Mouse (Mus musculus) CD4-positive helper T cell, adult 2 months (primary cell): ENCODE measurements around the gene Gm26661.

Source experiments
- DNase-seq: peaks from one replicate; pipeline ENCODE4 v3.0.0-alpha.2; 2012; ENCODE audit warnings: low read depth, missing footprints, low spot score

Gm26661 gene

DNA sequence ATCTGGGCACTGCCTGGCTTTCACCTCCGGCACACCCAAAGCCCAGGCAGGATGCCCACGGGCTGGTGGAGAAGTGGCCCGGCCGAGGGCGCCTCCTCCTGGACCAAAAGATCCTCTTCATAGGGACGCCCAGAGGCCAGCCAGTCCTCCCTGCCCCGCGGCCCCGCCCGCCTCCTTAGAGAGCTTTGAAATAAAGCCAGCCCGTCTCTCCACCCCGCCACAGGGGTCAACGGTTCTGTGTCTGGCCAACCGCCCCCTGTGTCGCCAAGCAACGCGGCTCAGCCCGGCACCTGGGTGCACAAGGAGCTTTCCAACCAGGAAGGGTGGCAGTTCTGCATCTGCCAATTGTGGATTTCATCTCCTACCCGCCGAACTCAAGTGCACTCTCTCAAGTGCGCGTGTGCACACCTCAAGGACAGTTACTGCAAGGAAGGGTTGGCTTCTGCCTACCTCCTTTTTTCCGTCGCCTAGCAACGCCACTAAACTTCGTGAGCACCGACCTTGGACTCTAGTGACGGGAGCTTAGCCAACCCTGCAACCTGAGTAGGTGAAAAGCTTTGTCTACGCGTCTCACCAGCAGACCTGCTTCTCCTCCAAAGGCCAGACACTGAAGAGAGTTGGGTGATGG lies at the start of gene Gm26661:
Gene Gm26661 (plus strand): TSS at position 56 of the 628 bp plus-strand sequence.
- DNase-seq = peak; percentile 62

DNA sequence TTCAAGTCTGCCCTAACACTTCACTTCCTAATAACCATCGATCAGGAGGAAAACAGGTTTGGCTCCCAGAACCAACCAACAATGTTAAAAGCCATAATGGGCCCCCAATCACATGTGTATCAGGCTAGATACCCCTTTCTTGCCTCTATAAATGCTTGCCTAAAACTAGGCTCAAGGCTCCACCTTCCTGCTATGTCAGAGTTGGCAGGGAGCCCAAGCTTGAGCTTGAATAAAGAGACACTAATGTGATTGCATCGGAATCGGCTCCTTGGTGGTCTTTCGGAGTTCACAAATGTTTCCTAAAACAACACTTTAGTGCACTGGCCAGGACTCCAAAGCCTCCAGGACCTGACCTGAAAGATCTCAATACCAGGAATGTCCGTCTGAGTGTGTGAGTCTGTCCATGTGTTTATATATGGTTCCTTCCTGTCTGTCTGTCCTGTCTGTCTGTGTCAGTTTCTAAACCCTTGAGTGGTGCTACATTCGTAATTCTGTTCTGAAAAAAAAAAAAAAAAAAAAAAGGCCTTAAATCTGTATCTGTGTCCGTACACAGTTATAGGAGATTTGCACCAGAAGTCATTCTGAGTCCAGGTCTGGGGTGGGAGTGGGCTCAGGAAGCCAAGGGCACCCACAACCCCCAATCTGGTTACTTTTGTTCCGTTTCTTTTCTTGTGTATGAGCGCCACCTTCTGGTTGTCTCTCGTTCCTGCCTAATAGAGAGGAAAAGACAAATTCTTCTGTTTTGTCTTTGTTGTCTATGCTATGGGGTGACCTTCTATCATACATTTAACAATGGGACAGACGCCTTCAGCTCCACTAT lies 42.2 kb upstream of the Gm26661 start:
- DNase-seq = peak; percentile 44

DNA sequence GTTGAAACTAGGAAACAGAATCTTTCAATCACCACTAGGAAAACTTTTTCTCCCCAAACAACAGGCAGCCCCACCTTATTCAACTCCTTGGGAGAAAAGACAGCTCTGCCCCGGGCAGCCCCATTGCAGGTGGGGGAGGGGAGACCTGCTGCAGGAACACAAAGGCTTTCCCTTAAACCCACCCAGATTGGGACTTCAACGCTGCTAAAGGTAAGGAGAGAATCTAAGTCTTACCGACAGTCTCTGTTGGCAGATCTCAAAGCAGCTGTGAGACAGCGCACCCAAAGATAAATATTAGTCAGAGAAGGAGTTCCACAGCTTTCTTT lies 41.7 kb upstream of the Gm26661 start:
- DNase-seq = peak; percentile 9

- peak; percentile 90 for DNase-seq
Observed at GRCm38 (mm10) chr14:7765569-7766314, 25.6 kb upstream of the Gm26661 start.

DNA sequence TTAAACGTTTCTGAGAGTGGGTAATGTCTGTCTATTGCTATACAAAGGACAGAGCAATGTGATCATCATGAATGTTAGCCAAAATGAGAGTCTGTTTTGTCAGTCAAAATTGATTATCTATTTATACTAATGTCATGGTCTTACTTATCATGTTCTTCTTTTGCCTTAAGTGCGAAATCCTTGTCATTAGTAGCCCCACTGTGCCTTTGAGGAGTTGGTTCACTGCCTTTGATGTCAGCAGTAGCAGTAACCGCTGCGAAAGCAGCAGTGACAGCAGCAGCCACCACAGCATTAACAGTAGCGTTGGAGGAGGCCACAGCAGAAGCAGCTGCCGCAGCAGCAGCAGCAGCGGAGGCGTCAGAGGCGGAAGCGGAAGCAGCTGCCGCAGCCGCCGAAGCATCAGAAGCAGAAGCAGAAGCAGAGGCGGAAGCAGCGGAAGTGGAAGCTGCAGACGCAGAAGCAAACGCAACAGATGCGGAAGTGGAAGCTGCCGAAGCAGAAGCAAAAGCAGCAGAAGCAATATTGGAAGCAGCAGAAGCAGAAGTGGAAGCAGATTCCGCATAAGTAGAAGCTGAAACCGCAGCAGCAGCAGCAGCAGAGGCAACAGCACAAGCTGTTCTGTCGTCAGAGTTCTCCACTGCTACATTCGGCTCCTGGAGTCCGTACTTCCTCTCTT lies 17.5 kb upstream of the Gm26661 start:
- DNase-seq = peak; percentile 95

DNA sequence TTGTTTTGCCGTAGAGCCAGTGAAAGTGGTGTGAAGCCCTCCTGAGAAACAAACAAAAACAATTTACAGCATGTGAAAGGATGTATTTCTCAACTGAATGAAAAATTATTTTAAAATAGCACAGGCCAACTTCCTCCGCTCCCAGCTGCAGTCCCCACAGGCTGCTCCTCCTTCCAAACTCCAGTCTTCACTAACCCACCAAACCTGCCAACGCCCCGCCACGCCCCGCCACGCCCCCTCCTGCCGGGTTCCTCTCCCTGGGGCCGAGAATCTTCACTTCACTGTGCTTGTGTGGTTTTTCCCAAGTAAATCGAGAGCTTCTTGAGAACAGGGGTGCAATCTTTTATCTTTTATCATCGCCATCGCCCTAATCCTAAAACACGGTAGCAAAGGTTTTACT lies 5.3 kb upstream of the Gm26661 start:
- DNase-seq = no peak

DNA sequence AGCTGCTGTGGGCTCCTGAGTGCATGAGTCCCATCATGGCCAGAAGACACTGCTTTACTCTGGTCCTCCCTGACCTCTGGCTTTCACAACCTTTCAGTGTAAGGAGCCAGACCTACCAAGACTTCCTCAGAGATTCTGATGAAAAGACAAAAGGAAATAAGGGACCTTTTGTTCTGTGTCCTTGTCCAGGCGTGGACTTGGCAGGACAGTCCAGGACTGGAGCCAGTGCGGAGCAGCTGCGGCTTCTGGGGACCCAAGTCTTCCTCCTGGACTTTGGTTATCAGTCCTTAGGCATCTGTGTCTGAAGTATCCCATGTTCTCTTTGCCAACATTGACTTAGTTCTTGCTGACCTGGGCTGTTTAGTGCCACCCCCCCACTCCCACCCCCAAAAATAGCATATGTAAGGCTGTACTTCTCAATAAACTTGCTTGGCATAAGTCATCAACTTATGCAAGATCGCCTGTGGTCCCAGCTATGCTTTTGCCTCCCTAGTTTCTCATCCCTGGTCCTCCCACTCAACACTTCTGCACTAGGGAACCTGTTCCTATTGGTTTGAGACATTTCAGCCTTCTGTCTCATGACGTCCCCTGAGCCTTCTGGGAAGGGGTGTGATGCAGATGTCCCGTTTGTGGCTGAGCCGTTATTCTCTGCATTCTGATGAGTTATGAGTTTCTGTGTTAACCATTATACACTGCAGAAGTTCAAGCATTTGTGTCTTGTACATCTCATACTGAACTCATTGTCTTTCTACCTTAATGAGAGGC lies 1.9 kb upstream of the Gm26661 start:
- DNase-seq = no peak

DNA sequence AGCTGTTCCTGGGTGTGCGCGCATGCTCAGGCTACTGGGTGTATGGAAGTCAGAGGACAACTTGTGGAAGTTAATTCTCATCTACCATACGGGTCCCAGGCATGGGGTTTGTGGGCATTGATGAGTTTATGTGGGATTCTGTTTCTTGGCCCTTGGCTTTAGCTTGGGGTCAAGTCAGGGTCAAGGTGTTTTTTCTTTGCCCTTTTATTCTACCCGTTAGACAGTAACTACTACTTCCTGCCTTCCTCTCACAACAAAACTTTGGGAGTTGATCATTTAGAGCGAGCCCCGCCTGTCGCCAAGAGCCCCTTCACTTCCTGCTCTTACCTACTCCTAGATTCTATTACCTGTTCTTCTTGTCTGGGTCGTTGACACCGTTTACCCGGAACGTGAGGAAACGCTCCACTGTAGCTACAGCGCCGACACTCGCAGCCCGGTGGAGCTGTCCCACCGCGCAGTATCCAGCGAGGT lies 291 bp upstream of the Gm26661 start:
- no peak for DNase-seq

DNA sequence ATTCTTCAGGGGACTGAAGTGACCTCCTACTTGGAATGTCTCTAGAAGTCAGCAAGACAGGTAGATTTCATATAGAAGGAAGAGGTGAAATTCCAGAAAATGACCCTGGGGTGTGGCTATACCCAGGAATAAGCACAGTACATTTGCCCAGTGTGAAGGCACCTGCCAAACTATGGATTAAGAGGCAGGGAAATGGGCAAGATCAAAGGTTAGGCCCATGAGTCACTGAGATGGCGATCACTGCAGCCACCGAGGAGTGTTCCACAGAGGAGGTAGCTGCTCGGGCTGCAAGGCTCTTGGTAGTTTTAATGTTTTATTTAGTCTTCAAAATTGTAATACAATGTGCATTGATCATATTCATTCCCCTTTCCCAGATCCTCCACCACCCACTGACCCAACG lies 4.6 kb downstream of the Gm26661 start:
- no peak for DNase-seq

DNA sequence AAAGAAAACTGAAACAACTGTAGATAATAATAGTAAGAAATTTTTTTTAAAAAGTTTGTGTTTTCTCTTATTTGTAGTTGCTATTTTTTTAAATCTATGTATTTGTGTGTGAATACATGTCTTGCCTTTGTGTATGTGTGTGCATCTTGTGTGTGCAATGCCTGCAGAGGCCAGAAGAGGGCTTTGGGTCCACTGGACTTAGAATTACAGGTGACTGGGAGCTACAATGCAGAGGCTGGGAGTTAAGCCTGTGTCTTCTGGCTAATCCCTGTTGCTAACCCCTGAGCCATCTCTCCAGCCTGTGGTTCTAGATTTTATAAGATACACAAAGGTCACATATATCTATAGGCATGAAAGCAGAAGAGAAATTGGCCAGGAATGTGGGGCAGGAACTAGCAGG lies 9.2 kb downstream of the Gm26661 start:
- DNase-seq = no peak

GRCm38 (mm10) chr14:7801831-7802230 lies 10.4 kb downstream of the Gm26661 start:
- DNase-seq = peak; percentile 29

- no peak for DNase-seq
Observed at GRCm38 (mm10) chr14:7803874-7804557, 12.6 kb downstream of the Gm26661 start.

DNA sequence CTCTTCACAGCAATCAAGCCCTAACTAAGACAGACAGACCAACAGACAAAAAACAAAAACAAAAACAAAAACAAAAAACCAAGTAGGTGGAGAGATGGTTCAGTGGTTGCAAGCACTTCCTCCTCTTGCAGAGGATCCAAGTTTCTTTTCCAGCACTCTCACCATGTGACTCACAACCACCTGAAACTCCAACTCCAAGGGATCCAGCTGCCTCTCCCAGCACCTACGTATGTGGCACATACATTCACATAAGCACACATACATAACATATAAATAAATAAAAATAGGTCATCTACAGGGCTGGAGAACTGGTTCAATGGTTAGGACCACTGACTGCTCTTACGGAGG lies 13.1 kb downstream of the Gm26661 start:
- DNase-seq = no peak

GRCm38 (mm10) chr14:7807711-7808110 lies 16.3 kb downstream of the Gm26661 start:
- DNase-seq = no peak

- no peak for DNase-seq
Observed at GRCm38 (mm10) chr14:7808501-7808981, 17.2 kb downstream of the Gm26661 start.

- DNase-seq = no peak
Observed at GRCm38 (mm10) chr14:7809043-7809955, 17.9 kb downstream of the Gm26661 start.

DNA sequence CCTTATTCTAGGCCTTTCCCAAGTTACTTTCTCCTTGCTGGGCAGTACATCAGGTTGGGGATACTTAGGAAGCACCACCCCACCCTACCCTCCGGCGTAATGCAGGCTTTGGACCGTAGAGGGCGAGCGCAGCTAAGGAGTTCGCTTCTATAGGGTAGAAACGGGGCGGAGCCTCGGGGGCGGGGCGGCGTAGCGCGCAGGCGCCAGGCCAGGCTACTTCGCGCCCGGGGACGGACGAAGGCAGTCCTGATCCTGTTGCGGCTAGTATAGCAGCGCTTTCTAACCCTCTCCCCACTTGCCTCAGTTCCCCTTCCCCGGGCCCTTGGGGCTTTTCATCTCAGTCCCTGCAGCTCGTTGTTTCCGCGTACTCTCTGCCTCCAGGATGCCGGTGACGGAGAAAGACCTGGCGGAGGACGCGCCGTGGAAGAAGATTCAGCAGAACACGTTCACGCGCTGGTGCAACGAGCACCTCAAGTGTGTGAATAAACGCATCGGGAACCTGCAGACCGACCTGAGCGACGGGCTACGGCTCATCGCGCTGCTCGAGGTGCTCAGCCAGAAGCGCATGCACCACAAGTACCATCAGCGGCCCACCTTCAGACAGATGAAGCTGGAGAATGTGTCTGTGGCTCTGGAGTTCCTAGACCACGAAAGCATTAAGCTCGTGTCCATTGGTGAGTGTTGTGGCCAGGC lies 26.5 kb downstream of the Gm26661 start, which contains the start of gene Flnb:
Gene Flnb (plus strand): TSS at position 188 of the 693 bp plus-strand sequence.
- peak; percentile 94 for DNase-seq

DNA sequence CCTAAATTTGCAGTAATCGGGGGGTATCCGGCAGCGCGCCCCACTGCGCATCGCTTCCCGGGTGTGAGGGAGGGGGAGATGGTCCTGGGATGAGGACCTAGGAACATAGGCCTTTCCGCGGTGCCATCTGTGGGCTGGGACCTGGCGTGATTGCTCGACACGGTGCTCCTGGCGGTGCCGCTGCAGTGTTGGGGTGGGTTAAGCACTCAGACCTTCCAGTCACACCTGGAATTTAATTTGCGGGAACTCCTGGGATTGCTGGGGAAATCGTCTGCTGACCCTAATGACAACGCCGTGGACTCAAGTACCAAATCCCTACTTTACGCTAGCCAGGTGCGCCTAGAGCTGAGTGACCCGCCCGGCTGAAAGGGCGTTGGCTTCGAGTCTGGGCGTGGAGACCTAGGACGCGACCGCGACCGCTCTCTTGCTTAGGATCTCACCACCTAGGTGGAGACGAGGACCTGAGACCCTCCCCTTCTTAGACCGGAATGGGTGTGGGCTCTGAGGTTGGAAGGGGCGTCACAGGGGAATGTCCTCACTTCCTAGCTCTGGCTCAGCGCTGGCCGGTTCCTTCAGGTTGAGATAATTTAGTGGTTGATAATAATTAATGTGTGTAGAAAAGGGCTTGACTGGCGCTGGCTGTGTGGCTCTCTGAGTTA lies 27.2 kb downstream of the Gm26661 start:
- peak; percentile 65 for DNase-seq
